Mouse (Mus musculus) cortical plate, adult 2 months (tissue): Measurements from ENCODE around the gene As3mt.
A peak's percentile ranks its signal among the peaks of the same experiment; 100 is the strongest.

Source experiments
- CTCF ChIP-seq: fragments of 200-500 bp; IDR thresholded peaks from 2 replicates; pipeline ENCODE4 v1.5.1; 2011; ENCODE audit warnings: mild to moderate bottlenecking, control low read depth, low read length; ENCODE audit not compliant: insufficient read depth; ENCODE audit errors: extremely low read depth
- POLR2A ChIP-seq: fragments of 200-500 bp; IDR thresholded peaks from 2 replicates; pipeline ENCODE4 v1.6.1; 2011; ENCODE audit warnings: mild to moderate bottlenecking, low read length, control low read depth; ENCODE audit not compliant: insufficient read depth; ENCODE audit errors: extremely low read depth

DNA sequence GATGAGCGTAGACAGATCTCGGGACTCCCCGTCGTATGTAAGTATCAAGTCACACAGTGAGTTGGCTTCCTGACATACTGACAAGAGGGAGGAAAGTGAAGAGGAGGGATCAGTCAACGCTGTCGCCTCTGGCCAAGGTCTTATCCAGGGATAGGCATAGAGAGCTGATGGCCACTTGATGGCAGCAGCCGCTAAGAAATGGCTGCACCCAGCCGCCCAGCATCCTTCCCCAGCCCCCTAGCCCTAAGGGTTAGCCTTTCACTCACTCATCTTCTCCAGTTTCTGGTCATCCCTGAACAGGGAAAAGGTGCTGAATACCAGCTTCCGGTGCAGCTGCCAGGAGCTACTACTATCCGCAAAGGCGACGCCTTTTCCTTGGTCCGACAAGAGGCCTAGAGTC lies 36.6 kb upstream of the As3mt start:
- TF ChIP-seq POLR2A: no peak
- peak; percentile 87 for TF ChIP-seq CTCF
